In the genomic region with DNA sequence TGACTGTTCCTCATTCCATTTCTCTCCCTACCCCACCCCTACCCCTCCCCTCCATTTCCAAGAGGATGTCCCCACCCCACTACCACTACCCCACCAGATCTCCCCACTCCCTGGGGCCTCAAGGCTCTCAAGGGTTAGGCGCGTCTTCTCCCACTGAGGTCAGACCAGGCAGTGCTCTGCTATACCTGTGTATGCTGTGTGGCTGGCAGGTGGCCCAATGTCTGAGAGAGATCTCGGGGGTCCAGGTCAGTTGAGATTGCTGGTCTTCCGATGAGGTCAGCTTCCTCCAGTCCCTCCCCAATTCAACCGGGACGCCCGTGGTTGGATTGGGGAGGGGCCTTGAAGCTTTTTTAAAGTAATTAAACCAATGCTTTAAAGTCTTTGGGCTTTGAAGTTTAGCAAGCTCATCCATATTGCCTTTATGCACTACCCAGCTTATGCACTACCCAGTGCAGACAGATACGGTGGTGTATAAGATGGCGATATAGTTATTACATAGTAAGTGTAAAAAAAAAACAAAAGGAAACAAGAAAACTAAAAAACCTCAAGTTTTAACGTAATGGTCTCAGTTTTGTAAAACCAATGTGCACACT, we compare ENCODE assay signal across 9 mouse cellular contexts. TPM values are rescaled to one million over a fixed set of nuclear protein-coding genes. Genes with fewer than 3 reads are reported as not detected.
DNase-seq lines count a peak whose midpoint lies in the region; ATAC-seq and TF ChIP-seq lines count a peak whose summit lies in the region.
"Had no signal": no experiment of that assay in that cellular context is flagged by ENCODE, and none has a peak within 500 bp of the region (broad histone marks: within the 10 kb centered on the region; RNA-seq: fewer than 3 reads in every experiment).

No protein-coding gene starts in this region.

- H3K9me3 ChIP-seq in hindbrain, embryonic 11.5 days (ENCODE audit: control insufficient read depth, low read length): no peaks in the 10 kb centered on the region
- no peaks in the 10 kb centered on the region for H3K9me3 ChIP-seq in midbrain, embryonic 14.5 days (ENCODE audit: control insufficient read depth, low read length)

- peak overlapping the region; percentile 78; the same call in 1 of the 2 replicates for H3K4me2 ChIP-seq in hindbrain, embryonic 11.5 days (replicated peaks; ENCODE audit: low read depth, low read length)
- H3K4me2 ChIP-seq in midbrain, embryonic 14.5 days (ENCODE audit: low read length): peak overlapping the region; percentile 60

- no peak for TF ChIP-seq POLR2A in spleen, adult 2 months (IDR thresholded peaks at IDR 0.05; ENCODE audit: low read depth, low read length)

- H3K36me3 ChIP-seq in spleen, adult 2 months (ENCODE audit: control insufficient read depth, insufficient read depth, low read length): no peaks in the 10 kb centered on the region
- H3K36me3 ChIP-seq in hindbrain, embryonic 11.5 days (ENCODE audit: control insufficient read depth, insufficient read depth, low read length): no peaks in the 10 kb centered on the region
- 0 out of 2 replicates have a peak, but pooled peaks cover 1% of the 10 kb centered on the region for H3K36me3 ChIP-seq in midbrain, embryonic 14.5 days (ENCODE audit: control insufficient read depth, insufficient read depth, low read length)

- ATAC-seq in hindbrain, embryonic 11.5 days (ENCODE audit: low FRiP score): no peak
- peak; percentile 28; the same call in 1 of the 2 replicates for ATAC-seq in midbrain, embryonic 14.5 days (ENCODE audit: low FRiP score, low TSS enrichment)

- H3K4me3 ChIP-seq in spleen, adult 2 months (ENCODE audit: extremely low read depth, insufficient read depth, insufficient read length): peak overlapping the region; percentile 72; the same call in 1 of the 2 replicates
- peak overlapping the region; percentile 75 for H3K4me3 ChIP-seq in hindbrain, embryonic 11.5 days (ENCODE audit: low read depth, low read length)
- H3K4me3 ChIP-seq in midbrain, embryonic 14.5 days (replicated peaks; ENCODE audit: low read depth, low read length): peak overlapping the region; percentile 80

- DNase-seq in heart, adult 11 months: peak; percentile 89
- DNase-seq in heart, adult 8-10 months (ENCODE audit: low spot score): no peak
- DNase-seq in spleen, adult 2 months (ENCODE audit: low read depth in 1 of 2, low spot score in 2 of 2): no peak
- no peak for DNase-seq in spleen, postnatal 36 days (ENCODE audit: low spot score in 2 of 2)
- no peak for DNase-seq in hindbrain, embryonic 11.5 days (ENCODE audit: low spot score)
- DNase-seq in midbrain, embryonic 14.5 days: no peak
- DNase-seq in embryo, embryonic 10 days (ENCODE audit: low spot score): no peak
- DNase-seq in urinary bladder, postnatal 10 days (ENCODE audit: low spot score): no peak

- H3K27me3 ChIP-seq in spleen, adult 2 months (ENCODE audit: control insufficient read depth, insufficient read depth, low read length): no peaks in the 10 kb centered on the region
- H3K27me3 ChIP-seq in hindbrain, embryonic 11.5 days (ENCODE audit: control insufficient read depth, insufficient read depth, low read length): no peaks in the 10 kb centered on the region
- no peaks in the 10 kb centered on the region for H3K27me3 ChIP-seq in midbrain, embryonic 14.5 days (ENCODE audit: control insufficient read depth, insufficient read depth, low read length)
- H3K27me3 ChIP-seq: Patski had no signal

- TF ChIP-seq CTCF in spleen, adult 2 months (IDR thresholded peaks at IDR 0.05; ENCODE audit: extremely low read depth, insufficient read depth, insufficient read length, insufficient replicate concordance): no peak

- no peak overlapping the region for H3K27ac ChIP-seq in spleen, adult 2 months (ENCODE audit: insufficient read depth, low read length)
- H3K27ac ChIP-seq in hindbrain, embryonic 11.5 days (ENCODE audit: low read depth, low read length): 0 out of 2 replicates have a peak overlapping the region, but pooled peaks have one; percentile 81
- peak overlapping the region; percentile 96; the same call in 1 of the 2 replicates for H3K27ac ChIP-seq in midbrain, embryonic 14.5 days (replicated peaks; ENCODE audit: low read depth, low read length)

- 79% methylated on average over 10 of the region's 10 CpGs for WGBS in spleen, adult 2 months
- 84% methylated on average over 10 of the region's 10 CpGs for WGBS in hindbrain, embryonic 11.5 days
- 79% methylated on average over 10 of the region's 10 CpGs for WGBS in midbrain, embryonic 14.5 days

- H3K4me1 ChIP-seq in spleen, adult 2 months (ENCODE audit: control insufficient read depth, insufficient read depth, insufficient read length): peaks cover 3% of the 10 kb centered on the region; the same call in 1 of the 2 replicates
- H3K4me1 ChIP-seq in hindbrain, embryonic 11.5 days (replicated peaks; ENCODE audit: control insufficient read depth, insufficient read depth, low read length): no peaks in the 10 kb centered on the region; the same call in 1 of the 2 replicates
- 0 out of 2 replicates have a peak, but pooled peaks cover 3% of the 10 kb centered on the region for H3K4me1 ChIP-seq in midbrain, embryonic 14.5 days (ENCODE audit: control insufficient read depth, insufficient read depth, low read length)

- no peak overlapping the region for H3K9ac ChIP-seq in hindbrain, embryonic 11.5 days (ENCODE audit: low read depth, low read length)
- peak overlapping the region; percentile 96 for H3K9ac ChIP-seq in midbrain, embryonic 14.5 days (replicated peaks; ENCODE audit: low read length)

RNA-seq across cellular contexts. Expression of a gene that starts 0.5 kb away (rescaled TPM):
- total RNA-seq in heart, adult 8-10 months (2022): 10 to 100 TPM; 11.0 to 16.3 (median 14.8) TPM
- 31.5 and 34.5 TPM in 2 replicates for polyA plus RNA-seq in spleen, adult 2 months (2012; rRNA removed)
- 99.2 and 104 TPM in 2 replicates for polyA plus RNA-seq in hindbrain, embryonic 11.5 days (2014; fragmentation: Nextera tagmentation; extraction: Ambion mirVana)
- 184 and 230 TPM in 2 replicates for polyA plus RNA-seq in midbrain, embryonic 14.5 days (2014; fragmentation: Nextera tagmentation; extraction: Ambion mirVana)

RNA-seq across cellular contexts. Expression of a gene that starts 31.4 kb away (rescaled TPM):
- 1 to 10 TPM in 2 of 4 experiments, under 1 TPM in 1, not detected in 1; 0.57 to 7.1 (median 1.7) TPM for total RNA-seq in heart, adult 8-10 months (2022)
- not detected in 2 replicates for polyA plus RNA-seq in spleen, adult 2 months (2012; rRNA removed)
- 6.9 and 8.2 TPM in 2 replicates for polyA plus RNA-seq in hindbrain, embryonic 11.5 days (2014; fragmentation: Nextera tagmentation; extraction: Ambion mirVana)
- polyA plus RNA-seq in midbrain, embryonic 14.5 days (2014; fragmentation: Nextera tagmentation; extraction: Ambion mirVana): 4.6 and 5.2 TPM in 2 replicates

RNA-seq across cellular contexts. Expression of a gene that starts 39.6 kb away (rescaled TPM):
- total RNA-seq in heart, adult 8-10 months (2022): 10 to 100 TPM; 18.8 to 22.3 (median 22.0) TPM
- 1.4 and 2.9 TPM in 2 replicates for polyA plus RNA-seq in spleen, adult 2 months (2012; rRNA removed)
- polyA plus RNA-seq in hindbrain, embryonic 11.5 days (2014; fragmentation: Nextera tagmentation; extraction: Ambion mirVana): 5.4 and 6.5 TPM in 2 replicates
- polyA plus RNA-seq in midbrain, embryonic 14.5 days (2014; fragmentation: Nextera tagmentation; extraction: Ambion mirVana): 5.7 and 6.3 TPM in 2 replicates

RNA-seq across cellular contexts. Expression of a gene that starts 47.5 kb away (rescaled TPM):
- total RNA-seq in heart, adult 8-10 months (2022): 1 to 10 TPM; 2.3 to 3.3 (median 3.1) TPM
- polyA plus RNA-seq in spleen, adult 2 months (2012; rRNA removed): 0.92 and 0.96 TPM in 2 replicates
- polyA plus RNA-seq in hindbrain, embryonic 11.5 days (2014; fragmentation: Nextera tagmentation; extraction: Ambion mirVana): 17.4 and 19.5 TPM in 2 replicates
- polyA plus RNA-seq in midbrain, embryonic 14.5 days (2014; fragmentation: Nextera tagmentation; extraction: Ambion mirVana): 2.7 and 4.4 TPM in 2 replicates
